Mouse (Mus musculus): ENCODE results near the gene Fam221b.

DNA sequence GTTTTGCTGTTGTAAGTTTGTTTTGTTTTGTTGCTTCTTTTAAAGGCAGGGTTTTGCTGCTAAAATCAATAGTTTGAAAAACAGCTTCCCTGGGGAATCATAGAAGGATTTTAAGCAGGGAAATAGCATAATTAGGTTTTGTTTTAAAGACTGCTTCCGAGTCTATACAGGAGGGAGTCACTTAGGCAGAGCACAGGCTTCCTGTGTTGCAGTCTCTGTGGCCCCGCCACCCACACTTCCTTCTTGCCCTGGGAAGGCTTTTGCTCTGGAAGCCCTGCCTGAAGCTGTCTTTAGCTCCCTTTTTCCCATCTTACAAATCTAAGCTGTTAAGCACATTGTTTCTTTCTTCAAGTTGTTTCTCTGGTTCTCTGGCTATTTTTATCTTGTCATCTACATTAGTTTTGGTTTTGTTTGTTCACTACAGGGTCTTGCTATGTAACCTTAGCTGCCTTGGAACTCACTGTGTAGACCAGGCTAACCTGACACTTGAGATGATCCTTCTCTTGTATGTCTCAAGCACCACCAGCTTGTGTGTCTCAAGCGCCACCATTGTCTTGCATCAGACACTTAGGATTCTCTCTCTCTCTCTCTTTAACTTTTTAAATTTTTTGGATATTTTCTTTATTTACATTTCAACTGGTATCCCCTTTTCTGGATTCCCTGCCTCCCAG is 55.8 kb downstream of the Fam221b start:
- TF ChIP-seq CTCF (IDR thresholded peaks at IDR 0.05; ENCODE audit: low read depth, low read length): no peak
- no peak for TF ChIP-seq POLR2A (IDR thresholded peaks at IDR 0.05; ENCODE audit: borderline replicate concordance, low read depth, low read length)

All from bone marrow macrophage, adult 2 months (primary cell).